Mouse (Mus musculus) hindbrain, embryonic 12.5 days (tissue): ENCODE data around the gene Epsti1. TPM values are rescaled to one million over a fixed set of nuclear protein-coding genes. Genes with fewer than 3 reads are reported as not detected.
"Not testable (repeated sequence)": the region's sequence is repeated elsewhere in the genome, so short reads cannot be mapped to it uniquely, and the experiment has no call there.

Experiments
- ATAC-seq: fragments of 200-750 bp; cut with Nextera tagmentation; 2 replicates; pipeline ENCODE4 v1.8.0; 2017; ENCODE audit warnings: moderate TSS enrichment; ENCODE audit not compliant: low FRiP score
- H3K27ac ChIP-seq: fragments of 300-500 bp; sonication (generic); 2 replicates; pipeline ENCODE4 v1.5.1; 2016; ENCODE audit warnings: mild to moderate bottlenecking
- H3K27me3 ChIP-seq: fragments of 300-500 bp; sonication (generic); 2 replicates; pipeline ENCODE4 v1.6.1; 2016; ENCODE audit warnings: mild to moderate bottlenecking
- H3K36me3 ChIP-seq: fragments of 300-500 bp; sonication (generic); 2 replicates; pipeline ENCODE4 v1.6.1; 2016; ENCODE audit warnings: mild to moderate bottlenecking
- H3K4me1 ChIP-seq: fragments of 300-500 bp; sonication (generic); 2 replicates; pipeline ENCODE4 v1.6.1; 2016
- H3K4me2 ChIP-seq: fragments of 300-500 bp; sonication (generic); replicated peaks from 2 replicates; pipeline ENCODE4 v1.6.1; 2016; ENCODE audit warnings: mild to moderate bottlenecking
- H3K4me3 ChIP-seq: fragments of 300-500 bp; sonication (generic); 2 replicates; pipeline ENCODE4 v1.5.1; 2016; ENCODE audit warnings: mild to moderate bottlenecking
- H3K9ac ChIP-seq: fragments of 300-500 bp; sonication (generic); 2 replicates; pipeline ENCODE4 v1.6.1; 2016; ENCODE audit warnings: mild to moderate bottlenecking, moderate library complexity
- H3K9me3 ChIP-seq: fragments of 300-500 bp; sonication (generic); replicated peaks from 2 replicates; pipeline ENCODE4 v1.6.1; 2016; ENCODE audit warnings: mild to moderate bottlenecking
- WGBS: fragments of 180-500 bp; shearing (Covaris S2); methylation state at CpG from one replicate; pipeline ENCODE4 v1.1.7; 2016; 5-methylcytosine and 5-hydroxymethylcytosine counted together
- polyA plus RNA-seq: library from polyadenylated mRNA; unstranded; fragments of >200 nt; fragmentation: Nextera tagmentation; extraction: Ambion mirVana; gene quantifications from 2 replicates; pipeline ENCODE4 v1.2.1, GENCODE M21; 2016

Epsti1 gene
- 0.40 and 0.48 TPM in 2 replicates for polyA plus RNA-seq

DNA sequence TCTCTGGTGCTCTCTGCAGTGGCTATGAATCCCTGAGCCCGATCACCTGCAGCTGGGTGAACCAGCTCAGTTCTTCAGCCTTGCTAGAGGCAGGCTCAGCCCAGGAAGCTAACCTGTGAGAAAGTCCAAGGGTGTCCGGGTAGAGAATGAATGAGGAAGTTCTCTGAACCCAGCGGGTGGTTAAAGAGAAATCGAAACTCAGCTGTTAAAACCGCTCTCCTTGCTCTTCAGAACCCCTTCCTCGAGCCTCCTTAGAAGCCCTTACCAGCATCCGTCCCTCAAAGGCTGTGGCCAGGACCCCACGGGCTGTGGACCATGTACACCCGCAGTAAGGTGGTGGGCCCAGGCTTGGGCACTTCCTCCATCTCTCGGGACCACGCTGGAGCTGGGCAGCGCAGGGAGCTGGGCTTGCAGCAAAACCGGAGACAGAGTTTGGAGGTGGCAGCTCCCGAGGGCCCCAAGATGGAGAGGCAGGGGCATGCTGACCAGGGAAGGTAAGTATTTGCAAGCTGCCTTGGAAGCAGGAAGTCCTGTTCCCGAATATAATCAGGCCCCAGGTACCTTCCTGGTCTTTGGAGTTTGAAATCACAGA is at the start of gene Epsti1:
Gene Epsti1 (plus strand): TSS at position 69 of the 592 bp plus-strand sequence.
- ATAC-seq, result no peak
- peaks cover 3% of the 10 kb centered on the region; the same call in 1 of the 2 replicates for H3K4me1 ChIP-seq
- no peak within 1 kb of the TSS for H3K9ac ChIP-seq
- WGBS, result 68% methylated on average over 15 of the region's 15 CpGs
- no peak within 1 kb of the TSS for H3K27ac ChIP-seq
- no peak within 1 kb of the TSS for H3K4me2 ChIP-seq
- no peaks in the 10 kb centered on the region for H3K9me3 ChIP-seq
- no peaks in the 10 kb centered on the region for H3K36me3 ChIP-seq
- H3K27me3 ChIP-seq, result no peaks in the 10 kb centered on the region
- H3K4me3 ChIP-seq, result no peak within 1 kb of the TSS

DNA sequence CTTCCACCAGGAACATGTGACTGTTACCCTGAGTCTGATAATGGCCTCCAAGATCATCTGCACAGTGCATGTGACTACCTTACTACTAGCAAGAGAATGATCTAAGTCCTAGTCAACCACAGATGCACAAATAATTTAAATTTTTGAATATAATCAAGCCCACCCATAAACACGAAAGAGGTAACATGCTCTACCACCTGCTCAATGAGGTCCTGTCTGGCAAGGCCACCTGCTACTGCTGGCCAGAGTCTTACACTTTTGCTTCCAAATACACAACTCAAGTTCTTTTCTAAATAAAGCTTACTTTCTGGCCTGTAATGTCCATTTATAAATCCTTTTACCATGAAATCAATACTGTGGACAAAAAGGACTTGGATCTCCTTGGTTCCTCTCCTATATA is 44.1 kb upstream of the Epsti1 start:
- Histone ChIP-seq H3K27ac (no peak overlapping the region), H3K4me1 (peaks cover 3% of the 10 kb centered on the region; the same call in 1 of the 2 replicates), H3K9me3 (no peaks in the 10 kb centered on the region), H3K4me2 (no peak overlapping the region), H3K27me3 (no peaks in the 10 kb centered on the region), H3K4me3 (no peak overlapping the region), H3K36me3 (peaks cover 3% of the 10 kb centered on the region; the same call in 1 of the 2 replicates), H3K9ac (no peak overlapping the region)
- ATAC-seq, result no peak
- 97% methylated on average over 1 of the region's 1 CpGs for WGBS

DNA sequence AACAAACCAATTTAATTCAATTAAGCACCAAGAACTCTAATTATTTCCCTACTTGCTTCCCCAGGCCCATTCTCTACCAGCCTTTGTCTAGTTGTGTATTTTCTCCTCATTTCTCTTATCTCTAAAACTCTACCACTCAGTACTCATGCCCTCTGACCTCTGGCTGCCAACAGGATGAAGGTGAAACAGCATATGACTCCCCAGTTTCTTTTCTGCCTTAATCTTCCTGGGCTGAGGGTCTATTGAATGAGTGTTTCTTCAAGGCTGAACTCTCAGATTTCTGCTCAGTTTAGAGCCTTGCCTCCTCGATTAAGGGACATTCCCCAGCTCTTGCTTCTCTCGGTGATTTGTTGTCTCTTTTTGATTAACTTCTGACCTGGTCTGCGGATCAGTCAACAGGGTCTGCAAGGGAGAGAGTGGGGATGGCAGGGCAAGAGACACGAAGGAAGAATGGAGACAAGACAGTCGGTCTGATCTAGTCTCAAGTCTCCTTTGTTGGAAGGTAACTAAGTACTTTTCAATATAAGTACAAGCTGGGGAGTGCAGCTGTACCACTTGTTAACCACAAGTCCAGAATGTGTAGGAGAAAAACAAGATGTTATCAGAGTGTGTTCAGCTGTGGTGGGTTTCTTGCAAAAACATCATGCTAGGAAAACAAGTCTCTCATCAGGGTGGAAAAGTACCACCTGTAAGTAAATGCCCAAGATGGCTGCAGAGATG is 43.0 kb upstream of the Epsti1 start:
- no peak for ATAC-seq
- whole genome bisulfite sequencing, result 63% methylated on average over 5 of the region's 5 CpGs
- Histone ChIP-seq H3K36me3 (no peaks in the 10 kb centered on the region), H3K4me2 (no peak overlapping the region), H3K9ac (no peak overlapping the region), H3K4me1 (peaks cover 3% of the 10 kb centered on the region; the same call in 1 of the 2 replicates), H3K9me3 (no peaks in the 10 kb centered on the region), H3K27ac (no peak overlapping the region; the same call in 1 of the 2 replicates), H3K4me3 (no peak overlapping the region), H3K27me3 (no peaks in the 10 kb centered on the region)

DNA sequence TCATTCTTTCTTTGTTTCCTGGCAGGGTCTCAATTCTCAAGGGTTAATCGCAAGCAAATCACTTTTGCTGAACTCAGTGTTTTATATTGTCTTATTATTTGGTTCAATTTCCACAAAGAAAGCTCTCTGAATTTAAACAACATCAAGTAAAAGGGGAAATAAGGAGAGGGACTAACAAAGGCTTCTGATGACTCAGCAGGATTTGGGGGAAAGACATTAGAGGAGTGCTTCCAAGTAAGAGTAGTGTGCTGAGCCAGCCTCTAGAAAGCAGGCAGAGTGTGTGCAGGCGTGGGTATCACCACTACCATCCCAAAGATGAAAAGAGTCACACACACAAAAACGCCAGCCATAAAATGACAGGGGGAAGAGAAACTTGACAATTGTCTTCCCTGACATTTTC is 40.0 kb upstream of the Epsti1 start:
- H3K9me3 ChIP-seq, result no peaks in the 10 kb centered on the region
- H3K27ac ChIP-seq, result no peak overlapping the region
- H3K9ac ChIP-seq, result no peak overlapping the region
- H3K4me3 ChIP-seq, result no peak overlapping the region
- no peak overlapping the region for H3K4me2 ChIP-seq
- H3K4me1 ChIP-seq, result peaks cover 3% of the 10 kb centered on the region; the same call in 1 of the 2 replicates
- no peak for ATAC-seq
- no peaks in the 10 kb centered on the region for H3K27me3 ChIP-seq
- H3K36me3 ChIP-seq, result no peaks in the 10 kb centered on the region
- WGBS, result 67% methylated on average over 3 of the region's 3 CpGs

DNA sequence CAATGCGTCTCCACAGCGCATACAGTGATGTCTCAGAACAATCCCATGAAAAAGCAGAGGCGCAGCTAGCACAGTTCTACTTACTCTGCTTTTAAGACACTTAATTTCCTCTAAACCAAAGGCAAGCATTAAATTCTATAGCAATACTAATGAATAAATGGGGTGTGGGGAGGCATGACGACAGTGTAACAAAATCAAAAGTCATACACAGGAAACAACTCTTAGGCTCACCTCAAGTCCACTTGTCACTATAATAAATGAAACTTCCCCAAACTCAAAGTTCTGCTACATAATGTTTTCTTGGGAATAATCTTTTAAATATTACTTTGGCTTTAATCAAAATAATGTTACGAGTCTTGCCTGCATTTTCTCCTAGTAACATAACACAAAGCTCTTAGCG is 39.5 kb upstream of the Epsti1 start:
- ATAC-seq, result no peak
- WGBS, result 92% methylated on average over 6 of the region's 6 CpGs

DNA sequence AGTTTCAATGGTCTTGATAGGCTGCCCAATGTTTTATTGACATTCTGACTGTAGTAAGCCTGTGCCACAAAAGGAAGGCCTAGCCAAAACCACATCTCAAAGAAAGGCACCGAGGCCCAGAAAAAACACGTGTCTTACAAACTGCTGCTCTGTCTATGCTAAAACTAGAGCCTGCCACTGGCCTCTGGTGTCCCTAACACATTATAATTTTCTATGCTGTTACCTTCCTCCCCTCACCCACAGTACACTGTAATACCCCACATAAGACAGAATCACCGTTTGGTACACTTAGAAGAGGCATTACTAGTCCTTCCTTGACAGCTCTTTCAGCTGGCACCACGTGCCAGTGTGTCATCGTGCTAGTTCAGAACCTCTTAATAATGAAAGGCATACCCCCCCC is 36.4 kb upstream of the Epsti1 start:
- H3K9ac ChIP-seq, result no peak overlapping the region
- no peaks in the 10 kb centered on the region for H3K9me3 ChIP-seq
- H3K4me1 ChIP-seq, result peaks cover 3% of the 10 kb centered on the region; the same call in 1 of the 2 replicates
- no peaks in the 10 kb centered on the region for H3K36me3 ChIP-seq
- no peak overlapping the region for H3K27ac ChIP-seq
- no peaks in the 10 kb centered on the region for H3K27me3 ChIP-seq
- ATAC-seq, result no peak
- H3K4me2 ChIP-seq, result no peak overlapping the region
- 96% methylated on average over 5 of the region's 5 CpGs for WGBS
- no peak overlapping the region for H3K4me3 ChIP-seq

More for the DNA sequence above, 39.5 kb upstream of the Epsti1 start:
- Histone ChIP-seq H3K27ac (no peak overlapping the region), H3K4me3 (no peak overlapping the region), H3K9me3 (no peaks in the 10 kb centered on the region), H3K4me2 (no peak overlapping the region), H3K36me3 (no peaks in the 10 kb centered on the region), H3K9ac (no peak overlapping the region), H3K4me1 (peaks cover 3% of the 10 kb centered on the region; the same call in 1 of the 2 replicates), H3K27me3 (no peaks in the 10 kb centered on the region)

DNA sequence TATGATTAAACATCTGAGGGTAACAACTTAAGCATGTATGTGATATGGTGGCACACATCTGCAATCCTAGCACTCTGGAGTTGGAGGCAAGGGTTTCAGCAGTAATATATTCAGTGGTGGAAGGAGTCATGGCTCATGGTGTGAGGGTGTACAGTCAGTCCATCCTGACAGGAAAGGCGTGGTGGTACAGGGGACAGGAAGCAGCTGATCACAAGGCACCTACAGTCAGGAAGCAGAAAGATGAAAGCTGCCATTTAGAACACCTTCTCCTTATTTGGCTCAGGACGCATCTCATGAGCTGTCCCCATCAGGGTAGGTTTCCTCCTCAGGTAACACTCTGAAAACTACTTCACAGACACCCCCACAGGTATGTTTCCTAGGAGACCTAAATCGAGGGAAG is 33.1 kb upstream of the Epsti1 start:
- Histone ChIP-seq H3K9ac (no peak overlapping the region), H3K36me3 (no peaks in the 10 kb centered on the region), H3K27me3 (no peaks in the 10 kb centered on the region), H3K4me2 (no peak overlapping the region), H3K4me1 (peaks cover 7% of the 10 kb centered on the region), H3K27ac (no peak overlapping the region), H3K4me3 (no peak overlapping the region), H3K9me3 (no peaks in the 10 kb centered on the region)
- 94% methylated on average over 3 of the region's 3 CpGs for WGBS
- ATAC-seq, result no peak

DNA sequence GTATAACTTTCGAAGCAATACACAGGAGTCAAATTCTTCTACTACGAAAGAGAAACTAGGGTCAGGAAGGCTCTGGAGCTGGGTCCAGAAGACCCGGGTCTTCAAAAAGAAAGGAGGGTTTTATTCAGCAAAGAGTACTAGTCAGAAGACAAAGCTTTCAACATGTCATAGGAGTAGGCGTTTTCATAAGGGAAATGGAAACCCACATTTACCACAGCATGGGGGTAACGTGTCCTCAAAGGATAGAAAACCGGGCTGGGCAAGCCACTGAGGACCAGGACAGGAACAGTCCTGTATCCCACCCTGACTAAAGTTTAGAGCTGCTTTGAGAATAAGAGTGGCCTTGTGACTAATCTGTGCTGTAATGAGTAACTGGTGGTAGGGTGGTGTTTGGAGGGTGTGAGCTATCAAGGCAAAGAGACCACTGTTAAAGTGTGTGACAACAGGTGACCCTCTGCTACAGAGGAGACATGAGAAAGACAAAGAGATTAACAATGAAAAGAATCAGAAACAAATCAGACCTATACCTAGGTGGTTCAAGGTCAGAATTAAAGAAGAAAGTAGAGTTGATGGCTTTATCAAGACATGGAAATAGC is 32.6 kb upstream of the Epsti1 start:
- no peak for ATAC-seq
- 94% methylated on average over 6 of the region's 6 CpGs for WGBS
- no peaks in the 10 kb centered on the region for H3K36me3 ChIP-seq

DNA sequence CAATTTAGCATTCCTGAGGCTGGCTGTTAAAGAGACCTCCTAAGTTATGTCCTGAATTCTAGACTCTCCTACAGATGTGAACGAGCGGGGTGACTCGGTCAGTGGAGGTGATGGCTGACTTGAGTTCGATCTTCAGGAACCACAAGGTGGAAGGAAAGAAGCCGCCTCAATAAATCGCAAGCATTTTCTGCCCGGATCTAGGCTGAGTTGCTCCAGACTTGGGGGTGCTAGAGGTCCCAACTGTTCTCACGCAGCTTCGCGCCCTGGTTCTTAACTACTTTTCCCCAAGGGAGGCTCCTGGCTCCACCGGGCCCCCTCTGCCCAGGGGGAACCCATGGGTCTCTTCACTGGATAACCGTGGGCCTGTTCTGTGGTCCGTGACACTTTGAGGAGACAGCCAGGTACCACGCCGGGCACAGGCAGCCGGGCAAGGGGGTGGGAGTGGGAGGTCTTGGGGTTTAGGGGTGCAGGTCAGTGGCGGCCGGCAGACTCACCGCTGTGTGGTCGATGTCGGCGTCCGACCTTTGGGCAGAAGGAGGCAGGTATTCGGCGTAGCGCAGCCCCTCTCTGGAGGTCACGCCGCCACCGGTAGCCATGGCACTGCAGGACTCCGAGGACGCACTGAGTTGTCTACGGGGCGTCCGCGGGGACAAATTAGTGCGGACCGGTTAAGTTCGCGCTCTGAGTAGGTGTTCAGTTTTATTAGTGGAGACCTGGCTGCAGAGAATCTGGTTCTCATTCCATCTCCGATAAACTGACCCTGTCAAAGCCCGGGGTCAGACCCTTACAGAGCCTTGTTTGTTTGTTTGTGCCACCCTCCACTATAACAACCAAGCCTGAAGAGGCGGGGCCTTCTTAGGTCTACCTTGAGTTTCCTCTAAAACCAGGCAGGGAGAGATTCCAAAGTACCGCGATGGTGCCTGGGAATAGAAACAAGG is 29.5 kb upstream of the Epsti1 start, which contains the start of gene Dnajc15:
Gene Dnajc15 (minus strand): TSS at position 822 of the 938 bp plus-strand sequence.
- WGBS, result 2% methylated on average over 44 of the region's 44 CpGs
- H3K27me3 ChIP-seq, result no peaks in the 10 kb centered on the region
- peak; percentile 87 for ATAC-seq
- no peaks in the 10 kb centered on the region for H3K9me3 ChIP-seq
- peak within 1 kb of the TSS; percentile 92 for H3K4me3 ChIP-seq
- no peak within 1 kb of the TSS for H3K27ac ChIP-seq
- peak within 1 kb of the TSS; percentile 84 for H3K9ac ChIP-seq
- H3K36me3 ChIP-seq, result no peaks in the 10 kb centered on the region
- H3K4me2 ChIP-seq, result peak within 1 kb of the TSS; percentile 75
- H3K4me1 ChIP-seq, result peaks cover 7% of the 10 kb centered on the region

More for the DNA sequence above, 32.6 kb upstream of the Epsti1 start:
- Histone ChIP-seq H3K27ac (no peak overlapping the region), H3K27me3 (no peaks in the 10 kb centered on the region), H3K9ac (no peak overlapping the region), H3K4me2 (no peak overlapping the region), H3K9me3 (no peaks in the 10 kb centered on the region), H3K4me1 (peaks cover 7% of the 10 kb centered on the region), H3K4me3 (no peak overlapping the region)

DNA sequence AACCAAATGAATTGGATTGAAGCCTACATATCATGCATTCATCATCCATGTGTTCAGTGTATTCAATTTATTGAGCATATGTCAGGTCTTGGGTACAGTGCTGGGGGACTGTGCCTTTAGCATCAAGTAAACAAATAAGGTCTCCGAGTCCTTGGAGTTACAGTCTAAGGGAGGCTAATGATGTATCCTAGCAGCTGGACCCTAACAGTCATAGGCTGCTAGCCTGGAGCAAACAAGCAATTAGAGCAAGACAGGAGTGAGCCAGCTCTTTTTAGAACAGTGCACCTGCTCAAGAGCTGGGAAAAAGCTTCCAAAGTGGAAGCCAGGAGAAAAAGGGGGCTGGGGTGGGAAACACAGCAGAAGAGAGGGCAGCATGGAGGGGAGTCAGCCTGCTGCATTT is 27.8 kb upstream of the Epsti1 start:
- Histone ChIP-seq H3K4me1 (peaks cover 7% of the 10 kb centered on the region), H3K36me3 (no peaks in the 10 kb centered on the region), H3K4me3 (no peak overlapping the region), H3K27ac (no peak overlapping the region), H3K9ac (no peak overlapping the region), H3K9me3 (no peaks in the 10 kb centered on the region), H3K27me3 (no peaks in the 10 kb centered on the region), H3K4me2 (no peak overlapping the region)
- WGBS, result 68% methylated on average over 1 of the region's 1 CpGs
- no peak for ATAC-seq

DNA sequence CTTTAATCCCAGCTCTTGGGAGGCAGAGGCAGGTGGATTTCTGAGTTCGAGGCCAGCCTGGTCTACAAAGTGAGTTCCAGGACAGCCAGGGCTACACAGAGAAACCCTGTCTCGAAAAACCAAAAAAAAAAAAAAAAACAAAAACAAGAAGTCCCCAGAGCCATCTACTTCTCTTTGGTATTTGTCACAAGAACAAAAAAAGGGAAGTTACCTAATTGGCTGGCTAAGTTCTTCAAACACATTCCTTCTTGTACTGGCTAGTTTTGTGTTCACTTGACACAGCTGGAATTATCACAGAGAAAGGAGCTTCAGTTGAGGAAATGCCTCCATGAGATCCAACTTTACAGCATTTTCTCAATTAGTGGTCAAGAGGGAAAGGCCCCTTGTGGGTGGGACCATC is 26.2 kb upstream of the Epsti1 start:
- H3K27me3 ChIP-seq, H3K9me3 ChIP-seq, H3K4me2 ChIP-seq, H3K4me3 ChIP-seq, H3K36me3 ChIP-seq, H3K4me1 ChIP-seq, H3K9ac ChIP-seq, H3K27ac ChIP-seq, ATAC-seq: not testable (repeated sequence)
- WGBS, result 89% methylated on average over 2 of the region's 2 CpGs

DNA sequence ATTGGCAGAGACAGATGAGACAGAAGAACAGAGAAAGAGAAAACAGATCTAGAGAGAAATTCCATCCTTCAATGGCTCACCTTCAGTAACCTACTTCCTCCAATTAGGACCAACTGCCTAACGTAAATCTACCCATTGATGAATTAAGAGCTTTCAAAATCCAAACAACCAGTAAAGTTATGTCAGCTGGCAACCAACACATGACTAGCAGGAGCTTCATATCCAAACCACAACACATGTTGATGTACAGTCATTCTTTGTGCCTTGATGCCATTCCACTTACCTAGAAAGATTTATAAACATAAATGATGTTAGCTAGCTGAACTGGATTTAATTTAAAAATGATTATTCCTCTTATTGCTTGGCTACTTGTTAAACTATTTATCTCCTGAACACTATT is 22.0 kb upstream of the Epsti1 start:
- 88% methylated on average over 1 of the region's 1 CpGs for WGBS
- H3K4me3 ChIP-seq, result no peak overlapping the region
- ATAC-seq, result no peak

More for the DNA sequence above, 22.0 kb upstream of the Epsti1 start:
- Histone ChIP-seq H3K27ac (no peak overlapping the region), H3K9ac (no peak overlapping the region), H3K27me3 (no peaks in the 10 kb centered on the region), H3K4me2 (no peak overlapping the region), H3K36me3 (no peaks in the 10 kb centered on the region), H3K4me1 (no peaks in the 10 kb centered on the region), H3K9me3 (no peaks in the 10 kb centered on the region)
